Mouse (Mus musculus) adipocyte (in vitro differentiated cells): ENCODE data around the gene Dhx16.

ENCODE experiments used
- DNase-seq: peaks from one replicate; pipeline ENCODE4 v3.0.0-alpha.2; 2016; ENCODE audit warnings: low spot score

Dhx16 gene

DNA sequence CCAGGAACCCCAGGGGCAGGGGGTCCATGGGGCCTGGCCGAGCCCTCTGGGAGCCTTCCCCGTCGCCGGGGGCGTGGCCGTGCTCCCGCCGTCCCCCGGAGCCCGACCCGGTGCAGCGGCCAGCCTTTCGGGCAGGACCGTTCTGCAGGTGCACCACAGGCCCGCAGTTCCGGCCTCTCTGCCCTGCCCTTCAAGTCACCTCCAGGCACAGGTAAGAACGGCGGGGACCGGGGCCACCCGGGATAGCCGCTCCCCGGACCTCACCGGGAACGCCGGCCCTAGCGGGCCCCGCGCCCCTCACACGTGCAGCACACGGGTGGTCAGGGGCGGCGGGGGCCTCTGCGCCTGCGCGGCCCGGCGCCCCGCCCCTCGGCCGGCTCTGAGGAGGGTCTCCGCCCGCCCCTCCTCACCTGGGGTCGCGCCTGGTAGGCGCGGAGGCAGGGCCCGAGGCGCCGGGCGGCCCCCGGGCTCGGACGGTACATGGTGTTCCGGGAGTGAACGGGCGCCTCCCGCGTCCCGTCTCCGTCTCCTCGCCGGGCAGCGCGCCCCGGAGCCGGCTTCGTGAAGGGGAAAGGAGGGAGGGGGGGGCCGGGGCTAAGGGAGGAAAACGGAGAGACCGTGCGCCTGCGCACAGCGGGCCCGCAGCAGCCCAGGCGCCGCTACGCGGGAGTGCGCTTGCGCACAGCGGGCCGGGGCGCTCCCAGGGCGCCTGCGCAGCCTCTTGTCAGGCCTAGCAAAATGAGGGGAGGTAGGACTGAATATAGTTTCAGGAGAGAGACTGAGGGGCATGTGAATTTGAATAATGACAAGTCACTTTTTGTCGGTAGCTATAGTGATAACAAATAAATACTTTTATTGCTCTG is 17.4 kb downstream of the Dhx16 start, which contains the start of gene 2310061I04Rik:
TSS of gene 2310061I04Rik (minus strand) at position 651 of the 863 bp plus-strand sequence.
- DNase-seq: peak; percentile 95

DNA sequence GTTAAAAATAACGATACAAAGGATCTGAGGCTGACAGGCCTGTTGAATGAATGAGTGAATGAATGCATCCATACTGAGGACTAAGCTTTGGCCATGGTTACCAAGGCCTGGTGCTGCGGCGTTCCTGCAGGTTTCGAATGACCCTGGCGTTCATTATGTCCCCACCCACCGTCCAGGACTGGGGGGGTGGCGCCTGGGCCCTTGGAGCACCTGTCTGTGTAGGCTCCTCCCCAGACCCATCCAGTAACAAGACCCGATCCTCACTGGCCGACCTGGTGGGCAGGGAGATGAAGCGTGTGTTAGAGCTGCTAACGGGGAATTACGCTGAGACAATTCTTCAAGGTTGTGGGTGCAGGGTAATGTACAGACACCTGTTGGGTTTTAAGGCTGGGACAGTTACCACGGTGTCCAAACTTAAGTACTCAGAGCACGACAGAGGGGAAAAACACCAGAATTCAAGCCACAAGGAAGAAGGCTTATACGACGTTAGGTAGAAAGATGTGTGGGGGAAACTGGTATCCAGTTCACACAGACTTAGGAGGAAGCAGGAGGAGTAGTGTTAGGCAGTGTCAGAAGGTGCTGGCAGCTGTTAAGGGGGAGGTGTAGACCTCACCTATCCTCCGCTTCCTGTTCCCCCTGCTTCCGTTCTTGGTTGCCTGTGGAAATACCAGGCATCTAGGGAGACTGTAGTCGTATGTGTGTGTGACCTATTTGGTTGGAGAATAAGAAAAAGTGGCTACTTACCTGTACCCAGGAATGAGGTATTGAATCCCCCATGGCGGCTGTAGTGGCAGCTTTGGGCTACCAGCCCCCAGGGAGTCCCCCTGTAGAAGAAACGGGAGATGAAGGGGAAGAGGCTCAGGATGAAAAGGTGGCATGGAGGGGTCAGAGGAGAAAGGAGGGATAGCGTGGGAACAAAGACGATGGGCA is 18.3 kb downstream of the Dhx16 start:
- no peak for DNase-seq

DNA sequence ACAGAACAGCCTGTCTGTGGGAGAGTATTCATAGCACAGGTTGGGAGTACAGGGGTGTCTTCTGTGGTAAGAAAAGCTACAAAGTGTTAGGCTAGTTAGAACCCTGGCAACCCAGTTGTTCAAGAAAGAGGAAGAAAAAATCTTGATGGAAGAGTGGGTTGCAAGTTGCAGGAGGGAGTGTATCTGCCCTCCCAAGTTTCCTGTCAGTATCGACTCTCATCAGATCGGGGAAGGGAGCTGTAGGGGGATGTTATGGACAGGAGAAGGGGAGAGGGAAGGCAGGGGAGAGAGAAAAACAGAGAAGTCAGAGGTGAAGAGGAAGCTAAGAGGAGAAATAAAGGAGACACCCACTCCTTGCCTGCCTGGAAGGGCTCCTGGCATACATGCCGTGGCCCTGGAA is 21.0 kb downstream of the Dhx16 start:
- no peak for DNase-seq

DNA sequence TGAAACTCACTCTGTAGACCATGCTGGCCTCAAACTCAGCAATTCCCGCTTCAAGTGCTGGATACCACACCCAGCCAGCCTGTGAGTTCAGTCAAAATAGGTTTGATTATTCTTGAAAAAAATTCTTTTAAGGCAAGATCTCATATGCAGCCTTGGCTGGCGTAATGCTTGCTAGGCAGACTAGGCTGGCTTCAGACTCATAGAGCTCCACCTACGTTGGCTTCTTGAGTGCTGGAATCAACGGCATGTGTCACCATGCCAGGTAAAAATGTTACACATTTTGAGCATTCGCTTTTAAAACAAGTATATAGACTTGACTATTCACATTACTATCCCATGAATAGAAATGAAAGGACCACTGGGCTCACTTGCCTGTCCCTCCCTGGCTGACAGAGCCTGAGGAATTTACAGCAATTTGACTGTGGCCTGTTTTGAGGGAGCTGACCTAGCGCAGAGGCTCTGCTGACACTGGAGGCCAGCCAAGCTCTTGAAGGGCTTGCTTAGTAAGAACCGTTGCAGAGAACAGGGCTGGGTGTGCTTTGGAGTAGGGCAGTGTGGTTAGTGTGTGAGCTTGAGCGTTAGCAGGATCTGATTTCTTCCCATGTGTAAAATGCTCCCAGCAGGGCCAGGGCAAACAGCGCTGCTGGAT is 23.8 kb downstream of the Dhx16 start:
- peak; percentile 90 for DNase-seq

DNA sequence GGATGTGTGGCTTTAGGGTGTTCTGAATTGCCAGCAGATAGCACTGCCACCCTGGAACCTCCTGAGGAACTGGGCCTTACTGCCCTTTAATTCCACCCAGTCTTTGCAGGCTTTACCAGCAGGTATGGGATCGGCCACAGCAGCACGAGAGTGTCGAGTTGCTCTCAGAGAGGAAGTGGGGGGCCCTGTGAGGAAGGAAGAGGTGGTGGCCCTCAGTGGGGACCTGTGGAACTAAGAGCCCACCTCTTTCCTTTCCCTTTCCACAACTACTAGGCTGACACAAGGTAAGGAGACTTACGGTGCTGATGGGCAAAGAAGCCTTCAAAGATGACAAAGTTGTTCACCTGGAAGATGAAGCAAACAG is 24.4 kb downstream of the Dhx16 start:
- no peak for DNase-seq

DNA sequence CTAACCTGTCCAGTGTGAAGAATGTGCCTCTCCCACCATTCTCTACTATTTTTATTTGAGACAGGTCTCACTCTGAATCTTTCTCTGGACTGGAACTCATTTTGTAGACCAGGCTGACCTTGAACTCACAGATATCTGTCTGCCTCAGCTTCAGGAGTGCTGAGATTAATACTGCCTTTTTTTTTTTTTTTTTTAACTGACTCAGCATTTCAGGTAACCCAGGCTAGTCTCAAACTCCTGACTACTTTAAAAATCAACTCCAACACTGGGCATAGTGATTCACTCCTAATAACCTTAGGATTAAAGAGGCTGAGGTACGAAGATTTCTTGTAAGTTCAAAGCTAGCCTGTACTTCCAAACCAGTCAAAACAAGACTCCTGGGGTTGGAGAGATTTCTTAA is 26.0 kb downstream of the Dhx16 start:
- no peak for DNase-seq

DNA sequence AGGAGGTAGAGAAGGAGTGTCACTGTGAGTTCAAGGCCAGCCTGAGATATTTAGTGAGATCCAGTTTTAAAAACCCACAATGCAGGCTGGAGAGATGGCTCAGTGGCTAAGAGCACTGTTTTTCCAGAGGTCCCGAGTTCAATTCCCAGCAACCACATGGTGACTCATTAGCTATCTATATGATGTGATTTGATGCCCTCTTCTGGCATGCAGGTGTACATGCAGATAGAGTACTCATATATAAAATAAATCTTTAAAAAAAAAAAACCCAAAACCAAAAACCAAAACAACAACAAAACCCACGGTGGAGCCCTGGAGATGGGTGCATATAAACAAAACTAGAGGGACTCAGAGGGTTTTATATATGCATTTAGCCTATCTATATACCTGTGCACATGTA is 28.0 kb downstream of the Dhx16 start:
- no peak for DNase-seq

DNA sequence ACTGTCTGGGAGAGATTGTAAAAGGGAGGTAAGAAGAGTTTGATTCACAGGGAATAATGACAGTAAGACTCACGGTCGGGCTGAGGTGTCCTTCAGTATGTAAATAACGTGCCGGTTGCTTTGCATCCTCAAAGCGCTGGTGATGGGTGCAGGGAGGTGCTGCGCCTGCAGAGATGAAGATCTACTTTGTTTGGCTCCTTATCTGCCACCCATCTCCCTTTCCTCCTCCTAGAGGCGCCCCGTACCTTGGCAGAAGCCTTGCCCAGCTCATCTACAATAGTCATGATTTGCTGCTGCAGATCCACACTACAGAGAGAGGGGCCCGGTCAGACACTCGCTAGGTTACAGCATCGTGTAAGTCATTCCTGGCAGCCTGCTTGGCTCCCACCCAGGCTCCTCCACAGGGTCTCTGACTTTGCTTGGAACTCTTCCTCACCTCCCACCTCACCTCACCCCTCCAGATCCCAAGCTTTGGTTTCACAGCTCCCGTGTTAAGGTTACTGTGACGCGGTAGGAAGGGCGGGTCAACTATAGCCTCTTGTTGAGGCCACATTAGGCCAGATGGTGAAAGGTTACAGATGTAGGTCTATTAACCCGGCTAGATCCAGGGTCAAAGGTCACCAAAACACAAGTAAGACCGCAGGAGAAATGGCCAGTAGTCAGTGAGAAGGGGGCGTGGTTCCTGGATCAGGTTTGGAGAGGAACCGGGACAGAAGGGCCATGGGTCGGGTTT is 29.7 kb downstream of the Dhx16 start:
- DNase-seq: no peak

DNA sequence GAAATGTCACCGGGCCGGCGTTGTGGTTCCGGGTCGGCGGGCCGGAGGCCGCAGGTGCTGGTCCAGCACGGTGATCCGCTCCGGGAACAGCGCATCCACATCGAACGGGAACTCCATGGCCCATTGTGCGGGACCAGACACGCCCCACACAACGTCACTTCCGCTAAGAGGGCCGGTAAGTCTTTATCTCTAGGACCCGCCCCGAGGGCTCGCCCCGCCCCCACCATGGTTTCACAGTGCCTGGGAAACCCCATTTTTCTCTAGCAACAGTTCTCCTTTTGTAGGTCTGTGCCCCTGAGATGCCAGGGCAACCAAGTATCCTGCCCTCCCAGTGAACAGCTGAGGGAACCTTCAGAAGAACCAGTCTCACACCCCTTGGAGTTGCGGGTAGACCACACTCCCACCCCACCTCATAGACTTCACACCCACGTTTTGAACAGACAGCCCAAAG is 30.3 kb downstream of the Dhx16 start, which contains the start of gene Atat1:
TSS of gene Atat1 (minus strand) at position 157 of the 451 bp plus-strand sequence.
- peak; percentile 97 for DNase-seq

DNA sequence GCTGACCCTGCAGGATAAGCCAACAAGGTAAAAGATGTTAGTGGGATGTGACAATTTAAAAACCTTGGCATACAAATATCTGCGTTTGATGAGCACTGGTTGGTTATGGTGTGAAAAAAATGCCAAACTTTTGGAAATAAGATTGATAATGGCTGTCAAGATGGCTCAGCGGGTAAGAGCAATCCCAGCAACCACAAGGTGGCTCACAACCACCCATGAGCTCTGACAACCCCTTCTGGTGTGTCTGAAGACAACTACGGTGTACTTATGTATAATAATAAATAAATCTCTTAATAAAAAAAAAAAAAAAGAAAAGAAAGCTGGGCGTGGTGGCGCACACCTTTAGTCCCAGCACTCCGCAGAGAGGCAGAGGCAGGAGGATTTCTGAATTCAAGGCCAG is 35.4 kb downstream of the Dhx16 start:
- no peak for DNase-seq

DNA sequence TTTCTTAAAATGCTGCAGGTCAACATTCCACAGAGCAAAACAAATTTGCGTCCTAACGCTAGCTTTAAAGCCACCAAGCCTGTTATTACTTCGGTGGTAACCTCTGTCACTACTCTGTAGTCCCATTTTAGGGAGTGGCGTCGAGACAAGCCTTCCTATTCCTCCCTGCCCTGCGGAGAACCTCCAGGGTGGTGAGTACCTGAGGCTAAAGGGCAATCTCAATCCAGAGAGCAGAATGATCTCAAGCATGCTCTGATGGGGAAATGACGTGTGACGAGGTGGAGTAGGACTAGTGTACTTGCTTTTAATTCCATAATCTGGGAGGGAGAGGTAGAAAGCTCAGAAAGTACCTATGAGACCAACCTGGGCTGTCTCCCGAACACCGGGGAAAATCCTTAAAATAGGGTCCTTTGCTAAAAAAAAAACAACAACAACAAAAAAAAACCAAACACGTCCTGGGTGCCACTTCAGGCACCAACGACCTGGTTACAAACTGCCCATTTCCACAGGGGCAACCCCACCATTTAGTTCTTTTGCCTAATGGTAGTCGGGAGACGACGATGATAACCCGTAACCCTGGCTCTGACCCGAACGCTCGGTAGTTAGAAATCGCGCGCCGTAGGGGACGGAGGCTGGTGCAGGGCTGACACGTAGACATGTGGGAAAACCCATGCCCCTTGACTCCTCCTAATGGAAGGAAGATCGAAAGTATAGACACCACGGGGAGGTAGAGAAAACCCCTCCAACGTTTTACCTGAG is 36.1 kb downstream of the Dhx16 start:
- DNase-seq: peak; percentile 63

DNA sequence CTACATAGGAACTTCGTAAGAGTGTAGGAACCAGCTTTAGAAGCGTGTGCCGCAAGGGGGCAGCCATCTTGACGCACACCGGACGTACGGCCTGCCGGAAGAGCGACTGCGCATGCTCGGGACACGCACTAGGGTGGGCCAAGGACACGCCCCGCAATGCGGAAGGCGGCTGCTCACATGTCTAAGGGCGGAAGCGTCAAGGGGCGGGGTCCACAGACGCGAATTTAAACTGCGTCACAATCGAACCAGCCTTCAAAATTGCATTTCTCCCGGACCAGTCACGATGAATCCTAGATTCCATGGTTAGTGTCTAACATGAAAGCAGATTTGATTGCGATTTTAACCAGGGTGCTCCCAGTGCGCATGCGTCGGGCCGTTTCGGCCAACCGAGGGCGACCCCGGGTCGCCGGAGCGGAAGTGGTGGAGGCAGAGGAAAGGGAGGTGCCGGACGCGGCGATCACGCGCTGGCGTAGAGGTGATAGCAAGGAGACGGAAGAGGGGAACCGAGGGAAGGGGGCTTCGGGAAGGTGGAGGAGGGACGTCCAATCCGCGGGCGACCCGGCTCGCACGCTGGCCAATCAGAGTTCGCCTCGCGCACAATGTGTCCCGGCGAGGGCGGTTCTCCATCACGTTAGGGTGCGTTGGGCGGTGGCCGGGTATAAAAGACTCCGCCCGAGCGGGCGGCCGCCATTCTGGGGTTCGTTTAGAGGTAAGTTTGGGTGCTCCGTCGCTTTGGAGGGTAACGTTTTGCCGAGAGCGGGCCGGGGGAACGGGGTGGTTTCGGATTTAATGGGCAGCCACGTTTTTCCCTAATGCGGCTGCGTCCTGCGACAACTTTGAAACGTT is 36.9 kb downstream of the Dhx16 start, which contains the start of the genes Mrps18b and Ppp1r10:
TSS of gene Mrps18b (minus strand) at position 93 of the 846 bp plus-strand sequence.
TSS of gene Ppp1r10 (plus strand) at position 138 of the 846 bp plus-strand sequence.
- DNase-seq: peak; percentile 99

DNA sequence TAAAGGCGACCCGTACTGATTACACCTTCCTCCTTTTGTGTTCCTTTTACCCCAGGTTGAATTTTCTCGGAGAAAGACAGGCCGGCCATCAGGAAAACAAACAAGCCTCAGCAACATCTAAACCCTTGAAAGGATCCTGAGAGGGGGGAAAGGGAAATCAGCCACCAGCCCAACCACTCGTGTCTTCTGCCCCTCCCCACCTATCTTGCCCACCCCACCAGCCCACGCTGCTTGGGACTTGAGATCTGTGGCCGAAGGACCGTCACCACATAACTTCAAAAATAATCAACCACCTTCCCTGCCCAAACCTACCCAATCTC is 37.5 kb downstream of the Dhx16 start:
- DNase-seq: no peak

DNA sequence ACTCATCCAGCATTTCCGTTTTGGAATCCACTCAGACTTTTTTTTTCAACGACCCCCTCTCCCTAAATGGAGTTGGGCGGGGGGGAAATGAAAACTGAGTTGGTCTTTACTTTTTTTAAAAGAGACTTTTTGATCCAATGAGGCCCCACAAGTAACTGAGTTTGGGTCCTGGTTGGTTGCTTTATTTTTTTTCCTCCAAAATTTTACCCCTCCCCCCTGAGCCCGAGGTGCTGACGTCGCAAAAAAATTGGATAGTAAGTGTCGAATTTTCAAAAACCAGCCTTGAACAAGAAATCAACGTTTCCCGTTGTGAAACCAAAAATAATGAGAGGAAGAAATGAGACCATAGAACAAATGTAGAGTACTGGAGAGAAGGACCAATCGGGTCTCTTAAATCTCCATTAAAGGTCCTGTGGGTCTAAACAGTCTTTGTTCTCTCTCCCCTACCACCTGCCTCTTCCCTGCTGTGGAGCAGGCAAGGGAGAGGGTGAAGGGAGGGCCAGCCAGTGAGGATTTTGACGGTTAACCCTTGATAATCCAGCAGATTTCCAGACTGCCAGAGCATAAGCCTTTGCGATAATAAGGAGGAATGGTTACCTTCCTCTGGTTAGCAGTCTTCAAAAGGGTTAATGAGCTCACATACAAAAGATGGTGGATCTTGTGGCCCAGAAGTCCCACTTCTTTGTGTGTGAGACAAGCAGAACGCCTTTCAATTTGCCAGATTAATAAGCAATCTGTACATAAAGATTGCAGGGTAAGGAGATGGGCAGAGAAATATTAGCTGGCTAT is 38.0 kb downstream of the Dhx16 start:
- DNase-seq: peak; percentile 80

DNA sequence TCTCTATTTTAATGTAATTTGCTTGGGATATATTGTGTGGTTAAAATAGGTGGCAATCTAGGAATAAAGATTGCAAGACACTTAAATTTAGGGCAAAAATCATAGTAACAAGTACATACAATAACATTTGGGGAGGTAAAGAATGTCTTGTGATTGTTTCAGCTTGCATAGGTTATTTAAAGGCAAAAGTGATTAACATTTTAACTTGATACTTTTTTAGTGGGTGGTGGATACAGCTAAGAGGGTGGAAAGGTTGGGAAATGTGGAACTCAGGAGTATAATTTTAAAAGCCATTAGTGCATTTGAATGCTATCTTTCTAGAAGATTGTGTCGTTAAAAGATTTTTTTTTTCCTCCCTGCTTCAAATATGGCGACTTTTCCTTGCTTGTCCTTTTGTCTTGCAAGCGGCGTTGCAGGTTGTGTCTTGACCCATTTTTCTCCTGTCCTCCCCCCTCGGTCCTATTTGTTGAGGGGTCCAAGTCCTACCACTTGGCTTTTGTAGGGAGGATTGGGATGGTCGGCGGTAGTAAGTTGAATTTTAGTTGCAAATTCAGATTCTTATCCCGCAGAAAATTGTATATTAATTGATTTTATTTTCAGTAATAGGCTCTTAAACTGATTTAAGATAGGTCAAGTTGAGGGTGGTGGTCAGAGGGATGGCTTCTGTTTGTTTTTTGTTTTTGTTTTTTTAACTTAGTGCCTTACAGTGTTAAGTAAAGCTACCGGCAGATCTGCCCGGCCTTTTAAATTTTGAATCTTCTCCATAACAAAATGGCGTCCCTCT is 38.8 kb downstream of the Dhx16 start:
- DNase-seq: peak; percentile 81

DNA sequence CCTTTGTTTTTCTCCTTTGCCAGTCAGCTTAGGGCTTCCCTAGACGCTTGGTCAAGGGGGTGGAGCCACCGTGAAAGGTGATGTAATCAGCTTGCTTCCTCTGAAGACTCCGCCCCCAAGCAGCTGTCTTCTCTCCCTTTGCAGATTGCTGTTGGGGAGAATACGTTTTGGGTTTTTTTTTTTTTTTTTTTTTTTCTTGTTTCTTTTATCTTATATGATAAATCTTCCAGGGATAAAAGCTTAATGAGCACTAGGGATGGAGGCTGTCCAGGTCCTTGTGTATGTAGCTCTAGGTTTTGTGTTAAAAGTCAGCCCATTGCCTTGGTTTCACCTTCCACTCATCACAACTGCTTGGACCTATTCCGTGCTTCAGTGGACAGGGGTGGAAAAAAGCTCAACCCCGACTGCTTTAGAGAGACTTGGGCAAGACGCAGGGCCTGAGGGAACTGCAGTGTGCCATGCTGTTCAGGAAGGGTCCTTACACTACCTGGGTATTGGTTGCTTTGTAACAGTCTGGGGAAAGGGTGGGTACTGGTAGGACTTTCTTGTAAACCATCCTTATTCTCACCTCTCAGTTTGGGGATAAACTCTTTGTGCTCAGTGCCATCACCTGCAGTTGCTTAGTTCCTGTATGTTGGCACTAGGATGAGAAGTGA is 39.6 kb downstream of the Dhx16 start:
- DNase-seq: peak; percentile 99

DNA sequence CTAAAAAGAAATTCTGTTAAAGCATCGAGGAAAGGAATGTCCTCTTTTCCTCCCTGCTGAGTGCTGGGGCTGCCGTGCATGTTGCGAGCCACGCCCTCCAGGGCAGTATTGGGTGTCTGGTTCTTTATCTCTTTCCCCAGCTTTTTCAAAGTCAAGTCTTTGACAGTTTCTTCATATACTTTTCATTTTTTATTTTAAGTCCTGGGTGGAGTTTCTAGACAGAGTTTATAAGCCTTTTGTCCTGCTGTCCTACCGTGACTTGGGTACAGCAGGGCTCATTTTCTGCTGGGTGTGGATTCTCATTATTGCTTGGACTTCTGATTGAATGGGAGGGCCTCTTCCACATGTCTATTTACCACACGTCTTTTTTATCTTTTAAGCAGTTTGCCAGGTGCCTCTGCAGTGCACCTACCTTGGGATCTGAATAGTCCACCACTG is 40.3 kb downstream of the Dhx16 start:
- DNase-seq: no peak

DNA sequence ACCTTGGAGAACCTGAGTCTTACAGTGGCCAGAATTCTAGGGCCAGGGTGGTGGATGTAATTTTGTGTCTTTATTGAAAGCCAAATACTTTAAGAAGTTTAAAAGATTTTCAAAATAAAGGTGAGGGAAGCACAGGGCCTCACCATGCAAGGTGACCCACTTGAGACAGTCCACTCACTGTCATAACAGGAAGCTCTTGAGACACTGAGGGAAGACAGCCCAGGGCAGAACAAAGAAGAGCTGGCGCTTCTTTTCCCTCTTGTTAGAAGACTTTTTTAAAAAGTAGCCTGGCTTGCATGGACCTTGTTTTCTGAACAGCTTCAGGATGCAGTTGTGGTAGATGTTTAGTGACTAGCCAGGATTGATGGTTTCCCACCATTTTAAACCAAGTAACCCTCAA is 40.8 kb downstream of the Dhx16 start:
- DNase-seq: no peak
